Mouse (Mus musculus): ENCODE measurements around the gene Emg1. TPM values are rescaled to one million over a fixed set of nuclear protein-coding genes. Genes with fewer than 3 reads are reported as not detected.

Emg1 gene
- polyA plus RNA-seq, 1 experiment: 153 TPM

DNA sequence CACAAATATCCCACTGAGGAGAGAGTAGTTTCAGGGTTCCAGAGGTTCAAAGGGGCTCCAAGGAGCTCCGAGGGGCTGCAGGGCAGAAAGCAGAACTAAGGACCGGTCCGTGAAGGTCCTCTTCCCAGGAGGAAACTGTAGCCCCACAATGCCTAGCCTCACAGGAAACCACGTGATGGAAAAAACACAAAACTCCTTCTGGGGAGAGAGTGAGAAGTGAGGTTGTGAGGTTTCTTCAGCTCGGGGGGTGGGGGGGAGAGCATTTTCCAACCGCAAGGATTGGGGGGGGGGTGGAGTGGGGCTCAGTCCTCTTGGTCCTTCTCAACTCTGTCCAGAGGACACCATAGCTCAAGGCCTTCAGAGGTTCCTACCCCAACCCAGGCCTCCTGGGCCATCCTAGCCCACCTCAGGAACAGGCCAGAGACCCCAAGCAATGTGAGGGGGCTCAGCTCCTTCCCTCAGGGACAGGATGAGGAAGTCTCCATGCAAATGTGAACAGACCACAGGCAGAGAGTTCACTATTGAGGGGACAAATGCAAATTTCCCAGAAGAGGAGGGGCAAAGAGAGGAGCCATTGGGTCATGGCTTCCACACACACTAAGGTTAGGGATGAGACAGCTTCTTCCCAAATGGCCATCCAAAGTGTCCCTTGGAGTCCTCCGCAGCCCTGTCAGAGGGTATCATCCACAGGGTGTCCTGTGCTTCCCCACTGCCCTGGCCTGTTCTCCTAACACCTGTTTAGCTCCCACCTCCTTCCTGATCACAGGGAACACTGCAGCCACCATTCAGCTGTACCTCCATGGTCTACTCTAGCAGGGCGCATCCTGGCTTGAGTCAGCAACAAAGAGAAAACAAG lies 18.1 kb upstream of the Emg1 start:
- peaks cover 56% of the 10 kb centered on the region for H3K36me3 ChIP-seq (replicated peaks; ENCODE audit: low read length)
- H3K4me1 ChIP-seq: peaks cover 87% of the 10 kb centered on the region
- no peaks in the 10 kb centered on the region for H3K9me3 ChIP-seq
- peak overlapping the region; percentile 86 for H3K4me3 ChIP-seq (replicated peaks)
- no peaks in the 10 kb centered on the region for H3K27me3 ChIP-seq (replicated peaks)
- TF ChIP-seq GATA1 (IDR thresholded peaks at IDR 0.05; ENCODE audit: borderline replicate concordance, low read length) (no peak), FLI1 (IDR thresholded peaks at IDR 0.05; ENCODE audit: low read length) (no peak)

- Histone ChIP-seq H3K4me3 (replicated peaks) (no peak overlapping the region), H3K4me1 (peaks cover 90% of the 10 kb centered on the region), H3K27me3 (replicated peaks) (no peaks in the 10 kb centered on the region), H3K36me3 (replicated peaks; ENCODE audit: low read length) (peaks cover 70% of the 10 kb centered on the region), H3K9me3 (no peaks in the 10 kb centered on the region)
- TF ChIP-seq FLI1 (IDR thresholded peaks at IDR 0.05; ENCODE audit: low read length): no peak
Observed at GRCm38 (mm10) chr6:124728621-124729020, 16.6 kb upstream of the Emg1 start.

DNA sequence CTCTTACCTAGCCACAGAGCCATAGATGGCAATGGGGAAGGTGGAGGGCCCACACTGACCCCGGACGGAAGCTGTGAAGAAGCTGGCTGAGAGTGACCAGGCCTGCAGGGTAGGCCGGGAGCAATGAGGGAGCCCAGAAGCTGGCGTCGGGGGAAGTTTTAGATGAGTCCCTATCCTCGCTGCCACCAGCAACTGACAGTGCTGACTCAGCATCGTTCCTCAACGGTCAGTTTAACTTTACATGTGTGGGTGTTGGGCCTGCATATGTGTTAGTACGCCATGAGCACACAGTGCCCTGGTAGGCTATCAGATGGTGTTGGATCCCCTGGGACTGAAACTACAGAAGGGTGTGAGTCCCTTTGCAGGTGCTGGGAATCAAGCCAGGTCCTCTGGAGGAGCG lies 12.5 kb upstream of the Emg1 start:
- H3K36me3 ChIP-seq (replicated peaks; ENCODE audit: low read length): peaks cover 86% of the 10 kb centered on the region
- H3K4me1 ChIP-seq: peaks cover 82% of the 10 kb centered on the region
- peak overlapping the region; percentile 57 for H3K4me3 ChIP-seq (replicated peaks)
- TF ChIP-seq FLI1 (IDR thresholded peaks at IDR 0.05; ENCODE audit: low read length) (no peak), GATA1 (IDR thresholded peaks at IDR 0.05; ENCODE audit: borderline replicate concordance, low read length) (no peak)
- no peaks in the 10 kb centered on the region for H3K9me3 ChIP-seq
- no peaks in the 10 kb centered on the region for H3K27me3 ChIP-seq (replicated peaks)

- peaks cover 84% of the 10 kb centered on the region for H3K36me3 ChIP-seq (replicated peaks; ENCODE audit: low read length)
- H3K4me3 ChIP-seq (replicated peaks): no peak overlapping the region
- TF ChIP-seq GATA1 (IDR thresholded peaks at IDR 0.05; ENCODE audit: borderline replicate concordance, low read length): no peak
- no peak for TF ChIP-seq FLI1 (IDR thresholded peaks at IDR 0.05; ENCODE audit: low read length)
- no peaks in the 10 kb centered on the region for H3K27me3 ChIP-seq (replicated peaks)
- H3K9me3 ChIP-seq: no peaks in the 10 kb centered on the region
- H3K4me1 ChIP-seq: peaks cover 82% of the 10 kb centered on the region
Observed at GRCm38 (mm10) chr6:124723541-124723940, 11.6 kb upstream of the Emg1 start.

DNA sequence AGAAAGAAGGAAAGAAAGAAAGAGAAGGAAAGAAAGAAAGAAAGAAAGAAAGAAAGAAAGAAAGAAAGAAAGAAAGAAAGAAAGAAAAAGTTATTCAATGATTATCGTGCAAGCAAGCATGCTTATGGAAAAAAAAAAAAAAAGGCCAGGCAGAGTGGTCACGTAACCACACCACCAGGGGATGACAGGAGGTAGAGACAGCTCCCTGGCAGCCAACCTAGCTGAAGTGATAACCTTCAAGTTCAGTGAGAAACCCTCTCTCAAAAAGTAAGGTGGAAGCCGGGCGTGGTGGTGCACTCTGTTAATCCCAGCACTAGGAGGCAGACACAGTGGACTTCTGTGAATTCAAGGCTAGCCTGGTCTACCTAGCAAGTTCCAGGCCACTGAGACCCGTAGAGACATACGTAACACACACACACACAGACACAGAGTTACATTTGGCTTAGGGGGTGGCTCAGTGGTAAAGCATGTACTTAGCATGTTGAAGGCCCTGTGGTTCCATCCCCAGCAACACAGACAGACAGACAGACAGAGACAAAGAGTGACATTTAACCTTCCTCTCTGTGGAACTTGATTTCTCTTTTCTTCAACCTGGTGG lies 11.0 kb upstream of the Emg1 start:
- Histone ChIP-seq H3K4me1 (peaks cover 79% of the 10 kb centered on the region), H3K36me3 (replicated peaks; ENCODE audit: low read length) (peaks cover 81% of the 10 kb centered on the region), H3K27me3 (replicated peaks) (no peaks in the 10 kb centered on the region), H3K9me3 (no peaks in the 10 kb centered on the region), H3K4me3 (replicated peaks) (no peak overlapping the region)
- TF ChIP-seq FLI1 (IDR thresholded peaks at IDR 0.05; ENCODE audit: low read length) (no peak), GATA1 (IDR thresholded peaks at IDR 0.05; ENCODE audit: borderline replicate concordance, low read length) (no peak)

DNA sequence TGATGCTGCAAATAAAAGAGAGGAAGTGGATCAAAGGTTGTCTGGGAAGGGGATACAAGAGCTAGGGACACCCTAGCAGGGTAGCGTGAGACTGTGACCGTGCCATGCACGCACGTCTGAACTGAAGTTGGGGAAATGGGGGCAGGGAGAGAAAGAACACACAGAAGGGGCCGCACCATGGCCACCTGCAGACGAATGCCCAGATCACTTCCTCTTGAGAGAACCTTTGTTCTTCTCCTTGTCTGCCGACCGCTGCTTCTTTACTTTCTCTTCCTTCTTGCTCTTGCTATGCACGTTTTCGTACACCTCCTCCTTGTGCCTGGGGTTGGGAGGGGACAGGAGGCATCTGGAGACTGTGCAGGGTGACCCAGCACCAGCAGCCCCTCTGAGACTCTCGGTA lies 8.9 kb upstream of the Emg1 start:
- peaks cover 84% of the 10 kb centered on the region for H3K36me3 ChIP-seq (replicated peaks; ENCODE audit: low read length)
- no peaks in the 10 kb centered on the region for H3K9me3 ChIP-seq
- no peak overlapping the region for H3K4me3 ChIP-seq (replicated peaks)
- TF ChIP-seq FLI1 (IDR thresholded peaks at IDR 0.05; ENCODE audit: low read length) (no peak), GATA1 (IDR thresholded peaks at IDR 0.05; ENCODE audit: borderline replicate concordance, low read length) (no peak)
- no peaks in the 10 kb centered on the region for H3K27me3 ChIP-seq (replicated peaks)
- H3K4me1 ChIP-seq: peaks cover 82% of the 10 kb centered on the region

GRCm38 (mm10) chr6:124719354-124719978 lies 7.5 kb upstream of the Emg1 start:
- Histone ChIP-seq H3K27me3 (replicated peaks) (no peaks in the 10 kb centered on the region), H3K4me3 (replicated peaks) (no peak overlapping the region), H3K9me3 (no peaks in the 10 kb centered on the region), H3K4me1 (peaks cover 79% of the 10 kb centered on the region), H3K36me3 (replicated peaks; ENCODE audit: low read length) (peaks cover 84% of the 10 kb centered on the region)
- no peak for TF ChIP-seq GATA1 (IDR thresholded peaks at IDR 0.05; ENCODE audit: borderline replicate concordance, low read length)

GRCm38 (mm10) chr6:124718703-124719102 lies 6.7 kb upstream of the Emg1 start:
- peaks cover 85% of the 10 kb centered on the region for H3K36me3 ChIP-seq (replicated peaks; ENCODE audit: low read length)
- no peak for TF ChIP-seq GATA1 (IDR thresholded peaks at IDR 0.05; ENCODE audit: borderline replicate concordance, low read length)
- no peak for TF ChIP-seq FLI1 (IDR thresholded peaks at IDR 0.05; ENCODE audit: low read length)
- no peaks in the 10 kb centered on the region for H3K9me3 ChIP-seq
- peaks cover 79% of the 10 kb centered on the region for H3K4me1 ChIP-seq
- no peaks in the 10 kb centered on the region for H3K27me3 ChIP-seq (replicated peaks)
- no peak overlapping the region for H3K4me3 ChIP-seq (replicated peaks)

DNA sequence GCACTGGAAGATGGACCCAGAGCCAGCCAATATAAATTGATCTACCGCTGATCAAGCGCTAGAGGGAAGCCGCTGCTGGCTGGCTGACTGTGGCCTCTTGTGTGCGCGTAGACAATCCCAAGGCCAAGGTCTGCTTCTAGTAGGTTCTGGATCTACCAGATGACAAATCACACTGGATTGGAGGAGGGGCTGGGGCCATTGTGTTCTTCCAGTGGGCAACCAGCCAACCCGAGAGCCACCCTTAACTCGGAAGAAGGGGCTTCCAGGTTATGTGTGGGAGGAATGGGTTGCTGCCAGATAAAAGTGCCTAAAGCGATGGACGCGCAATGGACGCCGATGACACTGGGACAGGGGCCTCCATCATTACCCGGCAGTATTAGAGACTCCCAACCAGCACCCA lies 6.0 kb upstream of the Emg1 start:
- no peak overlapping the region for H3K4me3 ChIP-seq (replicated peaks)
- peaks cover 79% of the 10 kb centered on the region for H3K4me1 ChIP-seq
- H3K9me3 ChIP-seq: no peaks in the 10 kb centered on the region
- peaks cover 82% of the 10 kb centered on the region for H3K36me3 ChIP-seq (replicated peaks; ENCODE audit: low read length)
- H3K27me3 ChIP-seq (replicated peaks): no peaks in the 10 kb centered on the region
- TF ChIP-seq GATA1 (IDR thresholded peaks at IDR 0.05; ENCODE audit: borderline replicate concordance, low read length) (no peak), FLI1 (IDR thresholded peaks at IDR 0.05; ENCODE audit: low read length) (no peak)

Data from megakaryocyte, embryonic 14.5 days (primary cell).